Comparison of ENCODE assay signal across 19 mouse cellular contexts in genomic region chr6:5421442-5421841, GRCm38 (mm10).
"Had no signal": no experiment of that assay in that cellular context is flagged by ENCODE, and none has a peak within 500 bp of the region (broad histone marks: within the 10 kb centered on the region; RNA-seq: fewer than 3 reads in every experiment).

No protein-coding gene starts in this region.

- H3K9me3 ChIP-seq: liver, embryonic 13.5 days; midbrain, embryonic 12.5 days; neural tube, embryonic 12.5 days; neural tube, embryonic 15.5 days had no signal

- H3K27me3 ChIP-seq: liver, embryonic 13.5 days; midbrain, embryonic 12.5 days; neural tube, embryonic 12.5 days; neural tube, embryonic 15.5 days had no signal

- H3K4me1 ChIP-seq: liver, embryonic 13.5 days; midbrain, embryonic 12.5 days; neural tube, embryonic 12.5 days; neural tube, embryonic 15.5 days had no signal

- ATAC-seq: midbrain, embryonic 16.5 days had no signal

- H3K4me3 ChIP-seq: liver, embryonic 13.5 days; midbrain, embryonic 12.5 days; neural tube, embryonic 12.5 days; neural tube, embryonic 15.5 days had no signal

- H3K36me3 ChIP-seq: liver, embryonic 13.5 days; midbrain, embryonic 12.5 days; neural tube, embryonic 12.5 days; neural tube, embryonic 15.5 days had no signal

- H3K9ac ChIP-seq: liver, embryonic 13.5 days; midbrain, embryonic 12.5 days; neural tube, embryonic 12.5 days; neural tube, embryonic 15.5 days had no signal

- H3K27ac ChIP-seq: liver, embryonic 13.5 days; macrophage; midbrain, embryonic 12.5 days; neural tube, embryonic 12.5 days; neural tube, embryonic 15.5 days; stomach, postnatal 0 days had no signal

- H3K4me2 ChIP-seq: liver, embryonic 13.5 days; midbrain, embryonic 12.5 days; neural tube, embryonic 12.5 days; neural tube, embryonic 15.5 days had no signal

- DNase-seq: kidney, adult 11 months; kidney, adult 8-10 months; kidney, postnatal 14 days; kidney, postnatal 4 days; left cerebral cortex, postnatal 4 days; liver, embryonic 13.5 days; lung, adult 2 months; right cerebral cortex, adult 18-20 months; right cerebral cortex, postnatal 14 days; right cerebral cortex, postnatal 4 days; thymus, adult 2 months; thymus, postnatal 14 days; thymus, postnatal 4 days had no signal
